Mouse (Mus musculus) olfactory bulb, adult 2 months (tissue): ENCODE results near the gene Amn1. TPM values are rescaled to one million over a fixed set of nuclear protein-coding genes. Genes with fewer than 3 reads are reported as not detected.
A peak's percentile ranks its signal among the peaks of the same experiment; 100 is the strongest.
"Not testable (repeated sequence)": the region's sequence is repeated elsewhere in the genome, so short reads cannot be mapped to it uniquely, and the experiment has no call there.

ENCODE experiments used
- H3K27ac ChIP-seq: fragments of 200-500 bp; 2 replicates; pipeline ENCODE4 v1.5.1; 2012; ENCODE audit warnings: low read depth, low read length; ENCODE audit not compliant: insufficient read depth
- H3K4me1 ChIP-seq: fragments of 200-500 bp; 2 replicates; pipeline ENCODE4 v1.6.1; 2012; ENCODE audit warnings: low read length; ENCODE audit not compliant: control insufficient read depth, insufficient read depth
- H3K4me3 ChIP-seq: fragments of 200-500 bp; 2 replicates; pipeline ENCODE4 v1.5.1; 2012; ENCODE audit warnings: mild to moderate bottlenecking, low read depth, low read length, moderate library complexity; ENCODE audit not compliant: insufficient read depth
- CTCF ChIP-seq: fragments of 200-500 bp; IDR thresholded peaks from 2 replicates; pipeline ENCODE4 v1.5.1; 2012; ENCODE audit warnings: low read depth, mild to moderate bottlenecking, low read length, moderate library complexity; ENCODE audit not compliant: insufficient read depth
- POLR2A ChIP-seq: fragments of 200-500 bp; IDR thresholded peaks from 2 replicates; pipeline ENCODE4 v1.6.1; 2012; ENCODE audit warnings: mild to moderate bottlenecking, low read depth, low read length, moderate library complexity; ENCODE audit not compliant: insufficient read depth
- WGBS: fragments of 180-500 bp; shearing (Covaris S2); methylation state at CpG from one replicate; pipeline ENCODE4 v1.1.7; 2018; 5-methylcytosine and 5-hydroxymethylcytosine counted together
- polyA plus RNA-seq: library from polyadenylated mRNA; stranded (reverse); fragments of >200 nt; gene quantifications from 2 replicates; pipeline ENCODE4 v1.2.4, GENCODE M21; 2012; ENCODE audit warnings: low replicate concordance; ENCODE audit not compliant: missing spikeins, insufficient read depth, insufficient read length

Amn1 gene
- polyA plus RNA-seq, result not detected in 2 replicates

DNA sequence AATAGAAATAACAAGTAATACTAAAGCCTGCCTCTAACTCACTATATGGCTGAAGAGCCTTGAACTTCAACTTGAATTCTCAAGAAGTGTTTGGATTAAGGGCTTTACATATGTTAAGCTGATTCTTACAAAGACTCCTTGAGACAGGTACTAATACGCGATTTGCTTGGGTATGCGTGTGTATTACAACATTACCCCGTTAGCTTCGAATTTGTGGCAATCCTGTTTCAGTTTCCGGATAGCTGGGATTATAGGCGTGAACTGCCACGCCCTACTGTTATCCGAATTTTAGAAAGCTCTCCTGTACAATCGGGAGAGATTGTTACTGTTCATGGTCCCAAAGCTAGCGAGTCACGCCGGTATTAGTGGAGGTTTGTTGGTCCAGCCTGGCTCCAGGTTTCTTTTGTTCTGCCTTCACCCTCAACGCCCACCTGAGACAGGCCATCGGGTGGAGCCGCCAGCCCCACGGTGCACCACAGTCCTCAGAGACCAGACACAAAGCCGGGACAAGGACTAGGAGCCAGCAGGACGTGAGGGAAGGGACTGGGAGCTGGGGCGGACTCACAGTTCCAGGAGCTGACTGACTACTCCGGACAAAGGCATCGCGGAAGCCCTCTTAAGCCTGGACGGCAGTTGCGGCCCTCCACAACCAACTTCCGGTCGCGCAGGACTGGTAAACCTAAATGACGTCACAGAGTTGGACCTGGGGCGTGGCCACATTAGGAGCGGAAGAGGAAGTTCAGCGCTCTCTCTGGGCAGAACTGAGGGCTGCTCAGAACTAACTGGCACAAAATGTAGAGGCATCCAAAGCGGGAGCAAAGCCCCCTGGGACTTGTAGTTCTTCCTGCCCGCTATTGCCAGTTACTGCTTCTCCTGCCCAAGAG lies at the start of gene Amn1:
TSS of gene Amn1 (minus strand) at position 672 of the 884 bp plus-strand sequence.
- peak; percentile 83 for TF ChIP-seq POLR2A
- TF ChIP-seq CTCF, result no peak; the same call in 1 of the 2 replicates
- Histone ChIP-seq H3K4me3 (peak within 1 kb of the TSS; percentile 93), H3K27ac (peak within 1 kb of the TSS; percentile 41), H3K4me1 (no peaks in the 10 kb centered on the region)
- under 1% methylated on average over 34 of the region's 34 CpGs for WGBS

GRCm38 (mm10) chr6:149236807-149237206 lies 48.3 kb upstream of the Amn1 start:
- 84% methylated on average over 2 of the region's 2 CpGs for WGBS
- Histone ChIP-seq H3K27ac (no peak overlapping the region), H3K4me3 (no peak overlapping the region), H3K4me1 (no peaks in the 10 kb centered on the region)
- TF ChIP-seq CTCF (no peak), POLR2A (no peak)

GRCm38 (mm10) chr6:149233918-149234317 lies 45.4 kb upstream of the Amn1 start:
- Histone ChIP-seq H3K4me3 (no peak overlapping the region), H3K27ac (no peak overlapping the region), H3K4me1 (no peaks in the 10 kb centered on the region)
- no peak for TF ChIP-seq POLR2A
- 90% methylated on average over 3 of the region's 3 CpGs for WGBS

GRCm38 (mm10) chr6:149224751-149225150 lies 36.2 kb upstream of the Amn1 start:
- Histone ChIP-seq H3K27ac (no peak overlapping the region), H3K4me3 (no peak overlapping the region), H3K4me1 (no peaks in the 10 kb centered on the region)
- no peak for TF ChIP-seq CTCF
- no peak for TF ChIP-seq POLR2A
- 97% methylated on average over 4 of the region's 4 CpGs for WGBS

- no peak overlapping the region for H3K27ac ChIP-seq
- TF ChIP-seq POLR2A (no peak), CTCF (no peak)
- H3K4me1 ChIP-seq, result no peaks in the 10 kb centered on the region
- no peak overlapping the region for H3K4me3 ChIP-seq
These were observed 32.8 kb upstream of the Amn1 start for GRCm38 (mm10) chr6:149221296-149221695.

- TF ChIP-seq POLR2A, result no peak
- no peak overlapping the region for H3K4me3 ChIP-seq
- no peaks in the 10 kb centered on the region for H3K4me1 ChIP-seq
- no peak overlapping the region for H3K27ac ChIP-seq
These were observed 10.1 kb upstream of the Amn1 start for GRCm38 (mm10) chr6:149198572-149198971.

DNA sequence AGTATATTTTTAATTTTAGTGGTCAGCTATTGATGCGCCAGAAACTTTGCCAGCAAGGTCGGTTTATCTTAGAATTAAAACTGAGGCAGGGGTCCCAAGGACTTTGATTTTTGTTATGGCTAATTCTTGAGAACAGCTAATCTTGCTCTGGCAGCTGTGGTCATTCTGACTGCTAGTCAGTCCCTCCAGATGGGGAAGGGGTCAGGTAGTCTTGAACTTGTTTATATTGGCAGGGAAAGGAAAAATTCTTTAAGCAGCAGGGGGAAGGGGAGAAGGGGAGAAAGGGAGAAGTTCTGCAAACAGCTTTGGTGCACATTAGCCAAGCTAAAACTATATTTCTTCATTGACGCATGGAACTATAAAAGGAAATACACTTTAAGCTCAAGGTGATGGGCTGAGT lies 8.6 kb upstream of the Amn1 start:
- Histone ChIP-seq H3K4me3 (no peak overlapping the region), H3K27ac (no peak overlapping the region), H3K4me1 (no peaks in the 10 kb centered on the region)
- 81% methylated on average over 3 of the region's 3 CpGs for WGBS
- TF ChIP-seq CTCF (no peak), POLR2A (no peak)

GRCm38 (mm10) chr6:149193276-149193905 lies 4.9 kb upstream of the Amn1 start:
- Histone ChIP-seq H3K4me3 (no peak overlapping the region), H3K4me1 (no peaks in the 10 kb centered on the region), H3K27ac (no peak overlapping the region)
- WGBS, result 64% methylated on average over 5 of the region's 5 CpGs
- no peak for TF ChIP-seq CTCF
- TF ChIP-seq POLR2A, result no peak

DNA sequence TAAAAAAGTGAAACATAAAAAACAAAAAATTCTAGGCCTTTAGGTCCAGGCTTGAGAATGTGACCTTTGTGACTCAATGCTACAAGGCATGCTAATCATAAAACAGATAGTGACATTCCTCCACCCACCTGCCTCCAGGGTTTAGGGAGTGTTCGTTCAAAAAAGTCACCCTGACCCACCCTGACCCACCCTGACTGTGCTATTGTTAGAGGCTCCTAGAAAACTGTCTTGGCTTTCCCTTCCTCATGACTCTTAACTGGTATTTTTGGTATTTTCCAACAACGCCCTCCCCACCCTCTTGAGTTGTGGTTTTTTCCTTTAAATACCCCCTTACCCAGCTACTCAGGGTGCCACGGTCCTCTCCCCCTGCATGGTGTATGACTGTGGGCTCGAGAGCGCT lies 3.4 kb upstream of the Amn1 start:
- not testable (repeated sequence) for H3K4me3 ChIP-seq, H3K4me1 ChIP-seq, H3K27ac ChIP-seq
- WGBS, result 88% methylated on average over 5 of the region's 5 CpGs

- H3K27ac ChIP-seq, result no peak overlapping the region
- no peak overlapping the region for H3K4me3 ChIP-seq
- 97% methylated on average over 16 of the region's 16 CpGs for WGBS
- no peak for TF ChIP-seq CTCF
- no peak for TF ChIP-seq POLR2A
- H3K4me1 ChIP-seq, result no peaks in the 10 kb centered on the region
These were observed 919 bp upstream of the Amn1 start for GRCm38 (mm10) chr6:149189340-149189922.
